Comparison of ENCODE assay signal across 7 mouse cellular contexts in genomic region chr6:72216681-72217414, GRCm38 (mm10). TPM values are rescaled to one million over a fixed set of nuclear protein-coding genes. Genes with fewer than 3 reads are reported as not detected.
DNase-seq lines count a peak whose midpoint lies in the region; ATAC-seq and TF ChIP-seq lines count a peak whose summit lies in the region.

No protein-coding gene starts in this region.

- H3K27ac ChIP-seq in forebrain, embryonic 10.5 days: peak overlapping the region; percentile 89
- peak overlapping the region; percentile 97 for H3K27ac ChIP-seq in heart, embryonic 13.5 days (replicated peaks)
- H3K27ac ChIP-seq in kidney, postnatal 0 days: peak overlapping the region; percentile 85
- H3K27ac ChIP-seq in limb, embryonic 15.5 days: peak overlapping the region; percentile 83

- H3K9me3 ChIP-seq in forebrain, embryonic 10.5 days: no peaks in the 10 kb centered on the region
- no peaks in the 10 kb centered on the region for H3K9me3 ChIP-seq in heart, embryonic 13.5 days
- H3K9me3 ChIP-seq in kidney, postnatal 0 days (replicated peaks; ENCODE audit: low read length): no peaks in the 10 kb centered on the region
- no peaks in the 10 kb centered on the region for H3K9me3 ChIP-seq in limb, embryonic 15.5 days

- peak overlapping the region; percentile 72 for H3K9ac ChIP-seq in heart, embryonic 13.5 days
- peak overlapping the region; percentile 13; the same call in 1 of the 2 replicates for H3K9ac ChIP-seq in kidney, postnatal 0 days (ENCODE audit: low read depth, low read length)
- H3K9ac ChIP-seq in limb, embryonic 15.5 days: no peak overlapping the region

- peaks cover 93% of the 10 kb centered on the region for H3K4me1 ChIP-seq in forebrain, embryonic 10.5 days
- peaks cover 95% of the 10 kb centered on the region for H3K4me1 ChIP-seq in heart, embryonic 13.5 days
- peaks cover 62% of the 10 kb centered on the region for H3K4me1 ChIP-seq in kidney, postnatal 0 days (replicated peaks; ENCODE audit: insufficient read depth, low read length)
- H3K4me1 ChIP-seq in limb, embryonic 15.5 days: peaks cover 84% of the 10 kb centered on the region

- peak overlapping the region; percentile 61 for H3K4me2 ChIP-seq in heart, embryonic 13.5 days
- peak overlapping the region; percentile 49 for H3K4me2 ChIP-seq in kidney, postnatal 0 days (ENCODE audit: low read length)
- H3K4me2 ChIP-seq in limb, embryonic 15.5 days: peak overlapping the region; percentile 42
- H3K4me2 ChIP-seq in myocyte (ENCODE audit: low read depth): peak overlapping the region; percentile 48

- H3K36me3 ChIP-seq in forebrain, embryonic 10.5 days (replicated peaks): 0 out of 2 replicates have a peak, but pooled peaks cover 2% of the 10 kb centered on the region
- no peaks in the 10 kb centered on the region; the same call in 1 of the 2 replicates for H3K36me3 ChIP-seq in heart, embryonic 13.5 days
- H3K36me3 ChIP-seq in kidney, postnatal 0 days (ENCODE audit: insufficient read depth, low read length): no peaks in the 10 kb centered on the region
- no peaks in the 10 kb centered on the region for H3K36me3 ChIP-seq in limb, embryonic 15.5 days
- H3K36me3 ChIP-seq in myocyte (ENCODE audit: control insufficient read depth, insufficient read depth): no peaks in the 10 kb centered on the region

- peak; percentile 83 for ATAC-seq in heart, embryonic 13.5 days (ENCODE audit: extremely low read depth, insufficient number of reproducible peaks, low FRiP score, low TSS enrichment)
- peak; percentile 91 for ATAC-seq in kidney, postnatal 0 days (replicated peaks; ENCODE audit: low FRiP score, low read depth)
- ATAC-seq in limb, embryonic 15.5 days (ENCODE audit: insufficient number of reproducible peaks, low FRiP score, low TSS enrichment, low read depth): peak; percentile 93

- H3K4me3 ChIP-seq in forebrain, embryonic 10.5 days: peak overlapping the region; percentile 44
- peak overlapping the region; percentile 27 for H3K4me3 ChIP-seq in heart, embryonic 13.5 days
- H3K4me3 ChIP-seq in kidney, postnatal 0 days (replicated peaks; ENCODE audit: low read depth, low read length): no peak overlapping the region
- peak overlapping the region; percentile 8; the same call in 1 of the 2 replicates for H3K4me3 ChIP-seq in limb, embryonic 15.5 days
- H3K4me3 ChIP-seq in myocyte: no peak overlapping the region

- peak; percentile 51 for TF ChIP-seq CTCF in kidney, postnatal 0 days (IDR thresholded peaks at IDR 0.05; ENCODE audit: low read depth)

- peak; percentile 98 for DNase-seq in brain, adult 2 months (ENCODE audit: low read depth, low spot score)
- peak; percentile 87 for DNase-seq in forebrain, embryonic 10.5 days (ENCODE audit: extremely low spot score, low spot score)
- peak; percentile 97 for DNase-seq in kidney, postnatal 0 days (ENCODE audit: low spot score)
- DNase-seq in spleen, postnatal 4 days (ENCODE audit: low spot score in 2 of 2): peak; percentile 66 to 77

- WGBS in forebrain, embryonic 10.5 days: 2% methylated on average over 33 of the region's 33 CpGs
- 2% methylated on average over 32 of the region's 33 CpGs for WGBS in heart, embryonic 13.5 days
- under 1% methylated on average over 33 of the region's 33 CpGs for WGBS in kidney, postnatal 0 days
- 2% methylated on average over 30 of the region's 33 CpGs for WGBS in limb, embryonic 15.5 days

- H3ac ChIP-seq in myocyte (ENCODE audit: control insufficient read depth, insufficient read length): no peak overlapping the region

- H3K79me2 ChIP-seq in myocyte (ENCODE audit: control insufficient read depth, insufficient read depth): no peaks in the 10 kb centered on the region

- H3K27me3 ChIP-seq in forebrain, embryonic 10.5 days (ENCODE audit: poor library complexity, severe bottlenecking): peaks cover 86% of the 10 kb centered on the region
- no peaks in the 10 kb centered on the region for H3K27me3 ChIP-seq in heart, embryonic 13.5 days (replicated peaks)
- H3K27me3 ChIP-seq in kidney, postnatal 0 days (ENCODE audit: insufficient read depth, low read length): no peaks in the 10 kb centered on the region
- H3K27me3 ChIP-seq in limb, embryonic 15.5 days: no peaks in the 10 kb centered on the region
- no peaks in the 10 kb centered on the region for H3K27me3 ChIP-seq in myocyte (ENCODE audit: control insufficient read depth, insufficient read depth, insufficient read length)

- TF ChIP-seq POLR2A in myocyte (IDR thresholded peaks at IDR 0.05; ENCODE audit: insufficient read length, low read depth): no peak

TF ChIP-seq in myocyte, 11 proteins besides CTCF, POLR2A, EP300 and RAD21:
- TF ChIP-seq MYOD1 (IDR thresholded peaks at IDR 0.05; ENCODE audit: control insufficient read depth in 1 of 3, insufficient read length in 2 of 3, low read depth in 2 of 3) (peak; percentile 85 to 92 (median 88)), E2F4 (IDR thresholded peaks at IDR 0.05; ENCODE audit: insufficient read depth) (no peak), TCF12 (IDR thresholded peaks at IDR 0.05; ENCODE audit: insufficient read depth, poor library complexity, severe bottlenecking) (peak; percentile 97), TCF3 (IDR thresholded peaks at IDR 0.05; ENCODE audit: insufficient read length, low read depth) (peak; percentile 84), MYOG (IDR thresholded peaks at IDR 0.05; ENCODE audit: control insufficient read depth in 1 of 3, insufficient read depth in 1 of 3, insufficient read length in 2 of 3, low read depth in 2 of 3) (peak; percentile 88 to 96 (median 95)), REST (IDR thresholded peaks at IDR 0.05; ENCODE audit: insufficient read depth, insufficient read length) (no peak), POLR2AphosphoS2 (IDR thresholded peaks at IDR 0.05; ENCODE audit: insufficient read length, low read depth) (no peak), MAX (IDR thresholded peaks at IDR 0.05; ENCODE audit: low read depth) (no peak)

RNA-seq across cellular contexts. Expression of gene Atoh8, which starts 18.5 kb away (rescaled TPM):
- polyA plus RNA-seq in forebrain, embryonic 10.5 days (2016; fragmentation: Nextera tagmentation; extraction: Ambion mirVana): 11.2 and 11.5 TPM in 2 replicates
- 13.3 and 13.7 TPM in 2 replicates for polyA plus RNA-seq in heart, embryonic 13.5 days (2015; fragmentation: Nextera tagmentation; extraction: Ambion mirVana)
- 18.0 and 20.8 TPM in 2 replicates for polyA plus RNA-seq in kidney, postnatal 0 days (2015; fragmentation: Nextera tagmentation; extraction: Ambion mirVana)
- polyA plus RNA-seq in limb, embryonic 15.5 days (2015; fragmentation: Nextera tagmentation; extraction: Ambion mirVana): 17.0 and 20.2 TPM in 2 replicates
- 2.1 TPM for polyA plus RNA-seq in myocyte (2012; fragmentation: generic; extraction: Trizol)

Comparison
In these comparisons a context has a peak if more than half of its experiments do, and no peak if none do; other contexts are left out.
1. H3K4me3 ChIP-seq: peak in forebrain, embryonic 10.5 days (single experiment), heart, embryonic 13.5 days (single experiment) and limb, embryonic 15.5 days (single experiment); none in kidney, postnatal 0 days (single experiment) and myocyte (single experiment).
2. Peak in every context shown above with its lines, with median percentiles within 50 percentile points of each other: DNase-seq, H3K27ac ChIP-seq, ATAC-seq and H3K4me2 ChIP-seq.